Mouse (Mus musculus): ENCODE measurements around the gene Sprr2e.

- TF ChIP-seq CTCF (IDR thresholded peaks at IDR 0.05; ENCODE audit: low read depth) (no peak), EP300 (IDR thresholded peaks at IDR 0.05; ENCODE audit: low read depth) (no peak)
Observed at GRCm38 (mm10) chr3:92317384-92317783, 34.6 kb upstream of the Sprr2e start.
